Mouse (Mus musculus): ENCODE measurements around the gene Rwdd1. TPM values are rescaled to one million over a fixed set of nuclear protein-coding genes. Genes with fewer than 3 reads are reported as not detected.

Gene Rwdd1
- total RNA-seq, 2 experiments from 2014 or later = 102 to 107 TPM

Other genes with a start within 250 kb of the Rwdd1 start
- gene Sult3a2, start 232.9 kb downstream of the Rwdd1 start, total RNA-seq (2021) = under 1 TPM in 1 of 2 experiments, not detected in 1; 0.43 TPM
- gene Sult3a1, start 161.9 kb downstream of the Rwdd1 start, total RNA-seq (2021) = not detected
- gene Rsph4a, start 114.5 kb downstream of the Rwdd1 start, total RNA-seq (2021) = 1 to 10 TPM; 6.2 to 7.1 TPM
- 10 to 100 TPM; 14.0 to 14.7 TPM for gene Zup1, start 68.4 kb downstream of the Rwdd1 start, total RNA-seq (2021)
- under 1 TPM; 0.80 TPM for gene Trappc3l, start 18.0 kb upstream of the Rwdd1 start, total RNA-seq (2021)
- gene Calhm4, start 24.7 kb upstream of the Rwdd1 start, total RNA-seq (2021) = not detected
- 1 to 10 TPM; 2.1 to 2.2 TPM for gene Calhm5, start 76.9 kb upstream of the Rwdd1 start, total RNA-seq (2021)
- gene Calhm6, start 108.4 kb upstream of the Rwdd1 start, total RNA-seq (2021) = not detected
- 1 to 10 TPM; 9.4 to 9.6 TPM for gene Dse, start 188.1 kb upstream of the Rwdd1 start, total RNA-seq (2021)

Measured in layer of hippocampus, postnatal 10 days (tissue).